Mouse (Mus musculus) urinary bladder, postnatal 14 days (tissue): ENCODE measurements around the gene Slc38a5.

Experiments used
- DNase-seq: peaks from one replicate; pipeline ENCODE4 v3.0.0; 2021; ENCODE audit warnings: low spot score

The Slc38a5 gene

DNA sequence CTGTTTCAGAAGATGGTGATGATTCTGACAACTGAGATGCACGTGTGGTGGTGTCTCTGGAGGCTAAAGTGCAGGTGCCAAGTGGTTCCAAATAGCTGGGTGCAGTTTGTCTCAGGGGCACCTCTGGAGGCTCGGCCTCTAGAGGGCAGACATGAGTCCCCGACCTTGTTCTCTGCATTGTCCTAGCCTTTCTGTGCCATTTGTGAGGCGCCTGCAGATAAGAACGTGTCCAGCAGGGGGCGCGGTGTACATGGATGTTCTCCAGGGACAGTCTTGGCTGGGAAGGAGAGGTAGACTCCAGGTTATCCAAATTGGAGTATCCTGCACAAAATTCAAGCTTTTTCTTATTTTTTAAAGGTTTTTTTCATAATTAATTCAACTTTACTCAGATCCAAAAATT, 44.0 kb downstream of the Slc38a5 start:
- DNase-seq: peak; percentile 42

DNA sequence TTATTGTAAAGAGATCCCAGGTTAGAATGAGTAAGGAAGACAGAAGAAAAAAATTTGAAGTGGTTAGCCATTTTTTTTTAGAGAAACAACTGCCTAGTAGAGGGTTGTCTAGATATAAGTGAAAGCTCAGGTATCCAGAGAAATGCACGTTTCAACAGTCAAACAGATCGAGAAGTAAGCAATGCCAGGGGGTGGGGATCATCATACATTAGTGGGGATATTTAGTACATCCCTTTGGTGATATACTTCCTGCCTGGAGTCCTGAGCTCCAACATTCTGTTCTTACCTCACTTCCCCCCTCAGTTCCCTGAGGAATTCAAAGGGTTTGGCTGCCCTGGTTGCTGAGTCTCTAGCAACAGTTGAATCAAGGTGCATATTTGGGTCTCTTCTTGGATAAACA, 56.2 kb downstream of the Slc38a5 start, which contains the start of gene Ssxb10:
Gene Ssxb10 (plus strand): TSS at position 301 of the 400 bp plus-strand sequence.
- DNase-seq: no peak
